Mouse (Mus musculus) CD8-positive naive resting alpha-beta T cell, adult 2 months (primary cell): ENCODE results near the gene Apba3.
"Not testable (repeated sequence)": the region's sequence is repeated elsewhere in the genome, so short reads cannot be mapped to it uniquely, and the experiment has no call there.

Source experiments
- DNase-seq, 2 experiments: peaks; one replicate each; pipeline ENCODE4 v3.0.0; 2022; ENCODE audit warnings: low read depth in 2 of 2, low spot score in 2 of 2

Apba3 gene

GRCm38 (mm10) chr10:81266211-81267105 is at the start of gene Apba3, which contains the start of gene Mrpl54:
Apba3 (plus strand) TSS chr10:81266960.
Mrpl54 (minus strand) TSS chr10:81266934.
- DNase-seq, result peak; percentile 93 to 95

- DNase-seq, result peak in 1 of 2 experiments; percentile 35
These were observed 49.5 kb upstream of the Apba3 start for GRCm38 (mm10) chr10:81217267-81217666.

GRCm38 (mm10) chr10:81217964-81218363 is 48.8 kb upstream of the Apba3 start:
- peak; percentile 74 to 82 for DNase-seq

GRCm38 (mm10) chr10:81221402-81222015 is 45.3 kb upstream of the Apba3 start:
- no peak for DNase-seq

GRCm38 (mm10) chr10:81223731-81224130 is 43.0 kb upstream of the Apba3 start:
- DNase-seq, result not testable (repeated sequence)

GRCm38 (mm10) chr10:81229735-81230437 is 36.9 kb upstream of the Apba3 start:
- DNase-seq, result no peak

GRCm38 (mm10) chr10:81230438-81231332 is 36.1 kb upstream of the Apba3 start, which contains the start of gene Atcay:
Atcay (minus strand) TSS chr10:81230833.
- no peak for DNase-seq

GRCm38 (mm10) chr10:81231436-81231835 is 35.3 kb upstream of the Apba3 start:
- DNase-seq, result no peak

GRCm38 (mm10) chr10:81232580-81233225 is 34.1 kb upstream of the Apba3 start, which contains the start of gene Zfr2:
Zfr2 (plus strand) TSS chr10:81233155.
- DNase-seq, result peak; percentile 82 to 87

GRCm38 (mm10) chr10:81233226-81233585 is 33.6 kb upstream of the Apba3 start:
- DNase-seq, result no peak

- no peak for DNase-seq
These were observed 32.6 kb upstream of the Apba3 start for GRCm38 (mm10) chr10:81234206-81234605.

GRCm38 (mm10) chr10:81236471-81237268 is 30.1 kb upstream of the Apba3 start:
- no peak for DNase-seq

GRCm38 (mm10) chr10:81238618-81239017 is 28.1 kb upstream of the Apba3 start:
- no peak for DNase-seq

GRCm38 (mm10) chr10:81240876-81241275 is 25.9 kb upstream of the Apba3 start:
- DNase-seq, result peak; percentile 46 to 66

GRCm38 (mm10) chr10:81242021-81242420 is 24.7 kb upstream of the Apba3 start:
- no peak for DNase-seq

GRCm38 (mm10) chr10:81244146-81244545 is 22.6 kb upstream of the Apba3 start:
- no peak for DNase-seq

- DNase-seq, result peak; percentile 73 to 79
These were observed 22.2 kb upstream of the Apba3 start for GRCm38 (mm10) chr10:81244595-81244994.

- DNase-seq, result no peak
These were observed 21.6 kb upstream of the Apba3 start for GRCm38 (mm10) chr10:81245166-81245565.

GRCm38 (mm10) chr10:81247804-81248203 is 19.0 kb upstream of the Apba3 start:
- no peak for DNase-seq
